Comparison of ENCODE assay signal across 19 mouse cellular contexts in the genomic region with DNA sequence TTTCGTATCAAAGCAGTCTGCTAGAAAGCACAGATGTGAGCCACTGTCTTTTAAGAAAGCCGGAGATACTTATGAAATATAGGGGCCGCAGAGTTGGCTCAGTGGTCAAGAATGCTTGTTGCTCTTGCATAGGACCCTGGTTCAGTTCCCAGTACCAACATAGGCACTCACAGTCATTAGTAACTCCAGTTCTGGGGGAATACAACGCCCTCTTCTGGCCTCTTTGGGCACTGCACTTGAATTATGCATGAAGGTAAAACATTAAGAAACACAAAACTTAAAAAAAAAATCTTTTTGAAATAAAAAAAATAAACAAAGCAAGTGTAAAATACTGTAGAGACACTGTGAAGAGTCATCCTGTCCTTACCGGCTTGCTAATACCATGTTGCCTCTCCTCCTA.
DNase-seq lines count a peak whose midpoint lies in the region; ATAC-seq and TF ChIP-seq lines count a peak whose summit lies in the region.
"Had no signal": no experiment of that assay in that cellular context is flagged by ENCODE, and none has a peak within 500 bp of the region (broad histone marks: within the 10 kb centered on the region; RNA-seq: fewer than 3 reads in every experiment).

No protein-coding gene starts in this region.

- no peak overlapping the region for H3K4me3 ChIP-seq in heart, adult 2 months
- no peak overlapping the region for H3K4me3 ChIP-seq in layer of hippocampus, adult 2 months
- H3K4me3 ChIP-seq in stomach, postnatal 0 days (ENCODE audit: low read depth, low read length) = no peak overlapping the region
- H3K4me3 ChIP-seq: embryonic facial prominence, embryonic 10.5 days; forebrain, embryonic 15.5 days; hindbrain, embryonic 10.5 days; limb, embryonic 10.5 days; midbrain, embryonic 12.5 days; myocyte had no signal

- 82% methylated on average over 5 of the region's 5 CpGs for WGBS in heart, adult 2 months
- 70% methylated on average over 5 of the region's 5 CpGs for WGBS in stomach, postnatal 0 days

- peaks cover 2% of the 10 kb centered on the region for H3K36me3 ChIP-seq in heart, adult 2 months (ENCODE audit: control insufficient read depth, insufficient read depth, low read length)
- H3K36me3 ChIP-seq in stomach, postnatal 0 days (ENCODE audit: control insufficient read depth, insufficient read depth, low read length) = no peaks in the 10 kb centered on the region
- H3K36me3 ChIP-seq: embryonic facial prominence, embryonic 10.5 days; forebrain, embryonic 15.5 days; hindbrain, embryonic 10.5 days; limb, embryonic 10.5 days; midbrain, embryonic 12.5 days had no signal

- no peak overlapping the region for H3K4me2 ChIP-seq in stomach, postnatal 0 days (replicated peaks; ENCODE audit: low read depth)
- H3K4me2 ChIP-seq: forebrain, embryonic 15.5 days; midbrain, embryonic 12.5 days had no signal

- H3K9me3 ChIP-seq in stomach, postnatal 0 days (ENCODE audit: control insufficient read depth, low read length) = no peaks in the 10 kb centered on the region
- H3K9me3 ChIP-seq: embryonic facial prominence, embryonic 10.5 days; forebrain, embryonic 15.5 days; hindbrain, embryonic 10.5 days; limb, embryonic 10.5 days; midbrain, embryonic 12.5 days had no signal

- no peak for TF ChIP-seq EP300 in heart, adult 2 months (IDR thresholded peaks at IDR 0.05; ENCODE audit: insufficient read depth, low read depth, low read length)
- no peak for TF ChIP-seq EP300 in stomach, postnatal 0 days (optimal IDR thresholded peaks at IDR 0.05)

- no peak for DNase-seq in heart, adult 2 months
- DNase-seq in heart, postnatal 36 days = no peak
- DNase-seq in layer of hippocampus, adult 2 months (ENCODE audit: low spot score in 2 of 2) = no peak
- no peak for DNase-seq in layer of hippocampus, adult 8-10 months (ENCODE audit: low spot score in 2 of 2)
- peak; percentile 43 for DNase-seq in thymus, postnatal 4 days
- DNase-seq in thymus, postnatal 36 days = no peak
- DNase-seq in stomach, postnatal 0 days (ENCODE audit: low spot score) = no peak
- DNase-seq in urinary bladder, postnatal 4 days (ENCODE audit: low spot score in 2 of 2) = no peak
- DNase-seq: adrenal gland, postnatal 25 days; cerebellum, adult 2 months; thymus, adult 2 months had no signal

- no peaks in the 10 kb centered on the region for H3K27me3 ChIP-seq in heart, adult 2 months (ENCODE audit: control insufficient read depth, insufficient read depth, low read length)
- H3K27me3 ChIP-seq in stomach, postnatal 0 days (ENCODE audit: control insufficient read depth, insufficient read depth, low read length) = no peaks in the 10 kb centered on the region
- H3K27me3 ChIP-seq: forebrain, embryonic 15.5 days; midbrain, embryonic 12.5 days had no signal

- no peak for TF ChIP-seq POLR2A in heart, adult 2 months (IDR thresholded peaks at IDR 0.05; ENCODE audit: insufficient read depth, low read depth, low read length)

- intact Hi-C loops in heart, adult 2 months (cut with DNase I) = no loop called here
- intact Hi-C loops in heart, postnatal 36 days (cut with DNase I) = no loop called here

- peak; percentile 54 for TF ChIP-seq CTCF in heart, adult 2 months (IDR thresholded peaks at IDR 0.05)
- TF ChIP-seq CTCF in layer of hippocampus, adult 2 months (conservative IDR thresholded peaks at IDR 0.05) = peak; percentile 62
- TF ChIP-seq CTCF in stomach, postnatal 0 days (IDR thresholded peaks at IDR 0.05; ENCODE audit: low read depth) = peak; percentile 38; the same call in 1 of the 2 replicates

- ATAC-seq in stomach, postnatal 0 days (ENCODE audit: low FRiP score, low TSS enrichment) = no peak
- ATAC-seq: forebrain, embryonic 15.5 days; intestine, embryonic 16.5 days had no signal

- H3K4me1 ChIP-seq in heart, adult 2 months (ENCODE audit: control insufficient read depth, insufficient read depth, low read length) = peaks cover 9% of the 10 kb centered on the region
- 0 out of 2 replicates have a peak, but pooled peaks cover 4% of the 10 kb centered on the region for H3K4me1 ChIP-seq in stomach, postnatal 0 days (replicated peaks; ENCODE audit: control insufficient read depth, insufficient read depth)
- H3K4me1 ChIP-seq: forebrain, embryonic 15.5 days; limb, embryonic 10.5 days had no signal

- no peak overlapping the region for H3K9ac ChIP-seq in heart, adult 2 months (ENCODE audit: low read depth, low read length)
- no peak overlapping the region for H3K9ac ChIP-seq in stomach, postnatal 0 days (ENCODE audit: low read length)
- H3K9ac ChIP-seq: forebrain, embryonic 15.5 days; midbrain, embryonic 12.5 days had no signal

- no peak overlapping the region for H3K27ac ChIP-seq in heart, adult 2 months
- no peak overlapping the region for H3K27ac ChIP-seq in layer of hippocampus, adult 2 months
- H3K27ac ChIP-seq in stomach, postnatal 0 days (replicated peaks) = no peak overlapping the region
- H3K27ac ChIP-seq: embryonic facial prominence, embryonic 10.5 days; forebrain, embryonic 15.5 days; hindbrain, embryonic 10.5 days; limb, embryonic 10.5 days; macrophage; midbrain, embryonic 12.5 days had no signal

- no peaks in the 10 kb centered on the region for H3K79me2 ChIP-seq in heart, adult 2 months (replicated peaks; ENCODE audit: control insufficient read depth, insufficient read depth, low read length)
